Mouse (Mus musculus) Muller cell, postnatal 12 days (primary cell): ENCODE data around the gene Btaf1.

Experiments used
- DNase-seq: peaks from one replicate; pipeline ENCODE4 v3.0.0-alpha.2; 2015; ENCODE audit errors: inconsistent ontology term

Gene Btaf1

DNA sequence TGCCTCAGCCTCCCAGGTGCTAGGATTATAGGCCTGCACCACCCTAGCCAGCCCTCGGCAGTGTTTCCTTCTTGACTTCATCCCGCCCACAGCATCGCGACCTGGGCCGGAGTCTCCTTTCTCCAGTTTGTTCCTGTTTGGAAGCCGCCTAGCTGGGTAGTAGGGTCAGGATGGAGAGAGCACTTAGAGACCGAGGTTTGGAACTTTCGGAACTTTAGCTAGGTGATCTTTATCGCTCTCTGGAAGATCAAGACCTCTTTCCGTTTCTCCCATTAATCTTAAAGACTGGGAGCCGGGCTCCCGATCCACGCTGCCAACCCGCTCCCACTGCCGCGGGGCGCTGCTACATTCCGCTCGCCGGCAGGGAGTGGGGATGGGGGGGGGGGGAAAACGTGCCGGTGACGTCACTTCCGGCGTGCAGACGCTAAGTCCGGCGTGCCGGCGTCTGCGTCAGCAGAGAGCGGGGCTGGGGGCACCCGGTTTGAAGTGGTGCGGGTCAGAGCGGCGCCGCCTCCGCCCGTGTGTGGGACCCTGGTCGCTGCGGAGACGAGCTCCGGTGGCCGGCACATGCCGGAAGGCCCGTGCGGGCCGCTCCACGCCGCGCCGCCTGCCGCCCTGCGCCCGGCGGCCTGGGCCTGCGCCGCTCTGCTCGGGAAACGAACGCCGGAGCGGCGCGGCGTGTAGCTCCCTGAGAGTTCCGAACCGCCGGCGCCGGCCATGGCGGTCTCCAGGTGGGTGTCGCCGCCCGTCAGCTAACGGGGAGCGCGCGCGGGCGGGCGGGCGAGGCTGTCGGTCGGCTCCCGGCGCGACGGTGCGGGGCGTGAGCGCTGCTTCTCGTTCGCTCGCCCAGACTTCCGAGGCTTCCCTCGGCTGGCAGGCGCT lies at the start of gene Btaf1:
Gene Btaf1, plus strand, starts transcription at position 409 of the 882 bp plus-strand sequence.
- DNase-seq, result peak; percentile 95

DNA sequence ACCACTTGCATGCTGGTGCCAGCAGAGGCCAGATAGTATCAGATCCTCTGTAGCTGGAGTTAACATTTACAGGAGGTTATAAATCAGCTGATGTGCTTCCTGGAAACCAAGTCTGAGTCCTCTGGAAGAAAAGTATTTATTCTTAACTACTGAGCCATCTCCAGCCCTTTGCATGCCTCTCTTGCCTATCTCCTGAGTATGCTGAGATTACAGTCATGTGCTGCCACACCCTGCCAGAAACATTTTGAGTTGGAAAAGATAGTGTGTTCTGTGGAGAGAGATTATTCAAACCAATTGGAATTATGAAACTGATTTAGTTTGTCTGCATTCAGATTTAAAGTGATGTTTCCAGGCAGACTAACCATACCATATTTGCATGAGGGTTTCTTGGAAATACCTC lies 48.5 kb upstream of the Btaf1 start:
- DNase-seq, result no peak

DNA sequence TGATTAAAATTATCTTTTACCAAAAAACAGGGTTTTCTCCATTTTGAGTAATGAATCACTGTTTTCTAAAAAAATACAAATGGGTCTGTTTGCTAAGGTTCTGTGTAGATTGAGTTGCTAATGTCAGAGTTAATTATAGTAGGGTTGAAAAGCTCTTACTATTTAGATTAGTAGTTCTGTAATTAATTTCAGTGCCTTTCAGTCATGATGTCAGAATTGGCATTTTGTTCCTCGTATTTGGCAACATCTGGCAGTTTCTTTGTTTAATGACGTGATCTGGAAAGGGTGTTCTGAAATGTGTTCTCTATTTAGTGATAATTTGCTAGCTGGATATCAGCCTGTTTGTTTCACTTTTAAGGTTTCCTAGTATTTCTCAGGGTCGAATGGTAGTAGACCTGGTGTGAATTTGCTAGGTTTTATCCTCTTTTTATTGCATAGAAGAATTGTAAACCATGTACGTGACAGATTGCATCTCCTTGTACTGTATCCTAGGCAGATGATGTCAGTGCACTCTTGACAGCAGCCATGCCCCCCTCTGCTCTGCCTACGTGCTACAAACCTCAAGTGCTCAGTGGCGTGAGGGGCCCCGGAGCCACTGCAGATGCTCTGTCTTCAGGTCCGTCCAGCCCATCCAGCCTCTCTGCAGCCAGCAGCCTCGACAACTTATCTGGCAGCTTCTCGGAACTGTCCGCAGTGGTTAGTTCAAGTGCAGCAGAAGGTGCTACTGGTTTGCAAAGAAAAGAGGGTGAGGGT lies 47.0 kb upstream of the Btaf1 start:
- no peak for DNase-seq

DNA sequence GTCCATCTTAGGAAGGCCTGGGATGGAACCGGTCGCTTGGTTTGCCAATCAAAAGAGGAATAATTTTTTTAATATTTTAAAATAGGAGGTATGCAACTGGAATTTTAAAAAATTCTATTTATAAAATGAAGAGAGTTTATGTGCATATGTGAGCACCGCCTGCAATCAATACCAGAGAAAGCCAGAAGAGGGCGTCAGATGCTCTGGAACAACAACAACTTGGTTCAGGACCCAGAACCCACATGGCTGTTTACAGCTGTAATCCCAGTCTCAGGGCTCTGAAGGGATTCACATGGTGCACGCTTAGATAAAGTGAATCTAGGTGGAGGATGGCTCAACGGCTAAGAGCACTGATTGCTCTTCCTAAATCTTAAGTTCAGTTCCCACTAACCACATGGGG lies 42.8 kb upstream of the Btaf1 start:
- DNase-seq, result no peak

DNA sequence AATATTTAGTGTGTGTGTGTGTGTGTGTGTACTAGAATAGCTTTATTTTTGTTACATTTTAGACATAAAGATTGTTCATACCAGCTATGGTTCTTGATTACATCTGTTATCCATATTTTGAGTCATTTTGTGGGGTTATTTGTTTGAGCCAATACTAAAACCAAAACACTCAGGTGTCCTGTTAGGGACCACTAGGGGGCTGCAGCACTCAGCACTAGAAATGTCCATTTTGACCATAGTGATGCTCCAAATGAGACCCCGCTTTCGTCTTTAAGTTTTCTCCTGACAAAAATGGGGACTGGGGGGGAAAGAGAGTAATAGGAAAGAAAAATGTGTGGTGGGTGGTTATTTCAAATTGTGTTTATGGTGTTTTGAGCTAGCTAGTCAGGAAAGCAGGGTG lies 39.6 kb upstream of the Btaf1 start:
- DNase-seq, result no peak

DNA sequence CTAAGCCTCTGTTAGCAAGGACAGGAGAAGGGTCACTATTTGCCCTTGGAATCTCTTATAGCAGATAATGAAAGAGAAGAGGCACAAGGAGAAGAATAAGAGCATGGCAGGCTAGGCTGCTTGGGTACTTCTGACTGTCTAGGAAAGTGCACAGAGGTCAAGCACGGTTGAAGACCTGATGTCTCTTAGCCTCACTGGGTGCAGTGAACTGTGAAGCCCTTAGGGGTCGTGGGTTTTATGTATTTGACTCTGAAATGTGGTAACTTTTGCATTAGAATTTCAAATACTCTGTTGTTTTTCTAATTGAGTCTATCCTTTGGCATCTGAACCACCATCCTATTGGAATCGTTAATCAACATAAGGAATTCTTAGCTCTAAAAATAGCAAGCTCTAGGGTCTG lies 38.2 kb upstream of the Btaf1 start:
- DNase-seq, result no peak

DNA sequence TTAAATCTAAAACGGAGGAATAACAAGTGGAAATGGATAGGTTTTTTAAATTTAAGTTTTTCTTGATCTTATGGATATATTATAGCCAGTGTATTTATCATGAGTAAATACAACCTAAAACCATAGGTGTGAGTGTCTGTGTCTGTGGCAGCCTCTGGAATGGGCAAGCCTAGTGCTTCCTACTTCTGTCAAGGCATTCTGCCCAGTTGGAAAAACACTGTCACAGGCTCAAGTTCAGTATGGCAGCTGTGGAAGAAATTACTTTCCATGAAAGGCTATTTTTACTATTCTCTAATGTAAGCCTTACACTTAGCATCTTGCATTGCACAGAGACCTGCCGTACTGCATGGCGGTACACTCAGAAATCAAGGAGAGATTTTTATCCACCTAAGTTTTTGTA lies 34.1 kb upstream of the Btaf1 start:
- DNase-seq, result no peak

DNA sequence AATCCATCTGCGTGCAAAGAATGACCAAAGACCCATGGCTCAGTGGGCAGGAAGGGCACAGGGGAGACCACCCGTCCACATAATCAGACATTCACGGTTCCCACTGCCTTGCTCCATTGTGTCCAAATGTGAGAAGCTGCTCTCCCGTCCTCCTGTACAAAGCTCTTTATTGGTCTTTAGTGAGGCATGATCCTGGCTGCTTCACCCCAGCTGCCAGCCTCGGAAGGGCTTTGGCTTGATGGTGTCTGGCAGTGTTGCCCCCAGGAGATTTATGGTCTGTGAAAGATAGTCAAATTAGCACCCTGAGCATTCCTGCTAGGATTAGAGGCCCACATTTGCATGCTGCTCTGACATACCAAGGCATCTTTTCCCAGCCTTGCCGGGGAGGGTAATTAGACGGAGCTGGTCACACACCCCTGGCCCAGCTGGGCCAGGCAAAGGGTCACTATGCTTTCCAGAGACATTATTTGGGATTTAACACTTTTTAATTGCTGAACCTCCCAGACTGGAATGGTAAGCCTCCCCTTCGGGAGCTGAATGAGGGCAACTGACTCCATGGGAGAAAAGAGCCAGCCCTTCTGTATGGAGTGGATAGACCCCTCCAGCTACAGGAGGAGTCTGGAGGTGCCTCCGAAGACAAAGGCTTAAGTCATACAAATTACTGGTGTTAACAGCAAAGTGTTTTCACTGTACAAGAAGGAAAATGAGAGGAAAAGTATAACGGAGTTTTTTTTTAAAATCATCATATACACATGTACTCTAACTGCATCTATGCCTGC lies 28.9 kb upstream of the Btaf1 start:
- DNase-seq, result peak; percentile 36

DNA sequence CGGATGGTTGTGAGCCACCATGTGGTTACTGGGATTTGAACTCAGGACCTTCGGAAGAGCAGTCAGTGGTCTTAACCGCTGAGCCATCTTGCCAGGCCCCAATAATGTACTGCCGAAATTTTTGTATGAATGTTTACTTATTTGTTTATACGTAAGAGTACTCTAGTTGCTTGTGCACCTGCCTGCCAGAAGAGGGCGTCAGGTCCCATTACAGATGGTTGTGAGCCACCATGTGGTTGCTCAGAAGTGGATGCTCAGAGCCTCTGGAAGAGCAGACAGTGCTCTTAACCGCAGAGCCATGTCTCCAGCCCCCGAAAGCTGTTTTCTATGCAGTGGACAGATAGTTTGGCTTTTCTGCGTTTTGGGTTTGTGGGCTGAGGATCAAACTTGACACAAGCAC lies 28.1 kb upstream of the Btaf1 start:
- no peak for DNase-seq

DNA sequence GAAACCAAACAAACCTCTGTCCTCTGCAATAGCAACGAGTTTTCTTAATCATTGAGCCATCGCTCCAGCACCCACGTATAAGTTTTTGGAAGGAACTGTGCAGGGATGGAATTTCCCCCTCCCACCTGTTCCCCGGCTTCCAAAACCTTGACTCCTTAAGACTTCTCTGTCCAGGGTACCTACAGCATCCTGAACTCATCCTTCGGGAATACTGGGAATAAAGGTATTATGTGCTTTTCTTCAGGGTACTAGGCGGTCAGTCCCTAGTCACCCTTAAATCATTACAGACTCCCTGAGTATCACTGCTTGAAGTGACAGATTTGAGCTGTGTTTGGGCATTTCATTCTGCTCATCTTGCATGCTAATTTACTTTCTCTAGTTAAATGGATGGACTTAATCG lies 22.5 kb upstream of the Btaf1 start:
- no peak for DNase-seq

DNA sequence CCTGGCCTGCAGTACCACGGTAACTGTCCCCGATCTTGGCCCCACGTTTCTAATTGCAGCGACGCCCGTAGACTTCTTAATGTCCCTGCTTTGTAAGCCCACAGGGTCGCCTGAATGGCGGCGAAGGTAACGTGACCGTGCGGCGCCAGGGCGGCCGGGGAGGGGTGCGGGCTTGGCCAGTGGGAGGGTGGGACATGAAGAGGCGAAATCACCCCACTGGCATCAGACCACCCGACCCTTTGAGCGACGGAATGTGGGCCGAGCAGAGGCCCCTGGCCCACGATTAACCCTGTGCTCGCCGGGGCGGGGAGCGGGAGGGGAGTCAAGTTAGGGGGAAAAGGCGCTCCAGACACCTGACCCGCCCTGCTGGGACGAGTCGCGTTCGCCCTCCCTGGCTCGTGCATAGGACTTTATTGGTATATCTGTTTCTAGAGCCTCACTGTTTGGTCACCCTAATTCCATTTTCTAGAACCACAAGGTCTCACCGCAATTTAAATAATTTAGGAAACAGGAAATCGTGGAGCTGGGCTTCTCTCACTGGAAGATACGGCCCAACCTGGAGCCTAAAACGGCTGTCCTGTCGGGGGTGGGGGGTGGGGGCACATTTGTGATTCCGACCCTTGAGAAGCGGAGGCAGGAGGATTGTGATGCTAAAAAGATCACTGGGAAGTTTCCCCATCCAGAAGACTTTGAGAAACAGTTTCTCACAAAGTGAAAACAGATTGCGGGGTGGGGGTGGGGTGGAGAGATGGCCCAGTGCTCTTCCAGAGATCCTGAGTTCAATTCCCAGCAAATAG lies 21.5 kb upstream of the Btaf1 start:
- peak; percentile 58 for DNase-seq

DNA sequence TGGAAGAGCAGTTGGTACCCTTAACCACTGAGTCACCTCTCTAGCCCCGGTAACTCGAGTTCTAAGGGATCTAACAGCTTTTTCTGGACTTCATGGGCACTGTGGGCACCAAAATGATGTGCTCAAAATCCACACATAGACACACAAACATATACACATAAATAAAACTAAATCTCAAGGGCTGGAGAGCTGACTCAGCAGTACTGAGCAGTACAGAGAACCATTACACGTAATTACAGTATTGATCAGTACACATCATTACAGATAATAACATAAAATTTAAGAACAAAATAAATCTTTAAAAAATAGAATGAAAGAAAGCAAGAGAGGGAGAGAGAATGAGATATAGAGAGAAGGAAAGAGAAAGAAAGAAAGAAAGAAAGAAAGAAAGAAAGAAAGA lies 16.7 kb upstream of the Btaf1 start:
- no peak for DNase-seq

DNA sequence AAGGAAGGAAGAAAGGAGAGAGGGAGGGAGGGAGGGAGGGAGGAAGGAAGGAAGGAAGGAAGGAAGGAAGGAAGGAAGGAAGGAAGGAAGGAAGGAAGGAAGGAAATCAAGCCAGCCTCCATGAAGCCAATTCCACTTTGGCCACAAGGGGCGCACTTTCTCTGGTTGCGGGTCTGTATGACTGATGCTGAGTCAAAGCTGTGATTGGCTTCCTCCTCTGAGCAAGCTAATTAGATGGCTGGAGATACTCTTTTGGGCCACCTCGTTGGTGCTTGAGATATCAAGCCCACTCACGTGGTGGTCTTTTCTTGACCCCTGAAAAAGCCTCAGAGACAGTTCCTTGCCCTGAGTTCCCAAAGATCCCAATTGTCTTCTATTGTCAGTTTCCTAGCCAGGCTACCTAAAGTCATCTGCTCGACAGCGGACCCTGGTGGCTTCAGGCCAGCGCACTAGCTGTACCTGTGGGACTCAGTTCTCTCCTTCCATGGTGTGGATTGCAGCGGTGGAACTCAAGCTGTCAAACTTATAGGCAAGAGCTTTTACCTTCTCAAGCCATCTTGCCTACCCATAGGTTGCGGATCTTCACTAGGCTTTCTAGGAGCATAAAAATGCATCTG lies 16.1 kb upstream of the Btaf1 start:
- peak; percentile 27 for DNase-seq

DNA sequence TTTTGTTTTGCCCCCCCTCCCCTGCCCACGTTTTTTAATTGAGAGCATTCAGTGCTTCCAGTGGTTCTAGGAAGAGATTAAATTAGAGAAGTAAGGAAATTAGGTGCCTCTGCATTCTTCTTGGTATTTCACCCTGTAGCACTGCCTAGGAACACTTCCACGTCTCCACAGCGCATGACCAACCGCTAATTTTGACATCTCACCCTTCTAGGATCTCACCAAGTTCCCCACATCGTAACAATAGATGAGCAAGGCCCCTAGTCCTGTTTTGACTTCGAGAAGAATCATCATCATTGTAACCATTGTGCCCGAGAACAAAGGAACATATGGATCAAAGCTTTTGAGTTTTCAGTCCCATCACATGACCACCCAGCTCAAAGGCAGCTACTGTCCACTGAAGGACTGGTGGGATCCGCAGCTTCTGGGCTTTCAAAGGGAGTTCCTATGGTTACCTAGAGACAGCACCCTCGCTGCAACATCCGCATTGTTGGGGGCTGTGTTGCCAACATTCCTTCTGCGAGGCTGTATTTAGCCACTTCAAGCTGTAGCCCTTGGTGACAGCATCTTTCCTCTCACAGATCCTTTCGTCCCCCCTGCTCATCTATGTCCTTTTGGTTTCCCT lies 15.3 kb upstream of the Btaf1 start:
- peak; percentile 60 for DNase-seq

DNA sequence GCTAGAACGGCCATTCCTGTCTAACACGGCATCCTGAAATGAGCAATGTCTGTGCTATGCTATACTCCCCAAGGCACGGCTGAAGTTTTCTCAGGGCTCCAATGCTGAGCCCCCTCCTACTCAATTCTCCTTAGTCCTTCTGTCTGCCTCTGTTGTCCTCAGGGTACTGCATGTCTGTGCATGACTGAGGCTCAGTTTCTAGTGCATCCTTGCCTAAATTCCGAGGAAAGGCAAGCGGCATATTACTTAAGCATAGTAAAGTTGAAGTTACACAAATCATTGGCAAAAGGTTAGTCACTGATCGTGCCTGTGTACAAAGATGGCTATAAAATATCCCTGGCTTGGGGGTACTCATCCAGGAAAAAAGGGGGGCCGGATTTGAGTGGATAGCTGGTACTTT lies 12.8 kb upstream of the Btaf1 start:
- no peak for DNase-seq

DNA sequence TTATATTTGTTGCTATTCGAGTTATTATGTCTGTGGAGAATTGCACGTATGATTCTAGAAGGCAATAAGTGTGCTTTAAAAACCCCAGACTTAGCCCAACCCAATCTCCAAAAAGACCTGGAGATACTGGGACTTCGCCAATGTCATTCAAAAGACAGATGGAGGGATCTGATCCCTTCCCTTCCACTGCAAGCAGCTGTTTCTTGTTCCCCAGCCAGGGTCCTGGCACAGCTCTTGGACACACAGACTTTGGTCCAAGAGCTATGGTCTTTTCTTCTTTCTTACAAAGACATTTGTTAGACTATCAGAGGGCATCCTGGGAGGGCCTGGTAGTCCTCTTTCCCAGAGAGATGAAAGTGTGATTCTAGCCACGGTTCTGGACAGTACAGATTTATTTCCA lies 9.7 kb upstream of the Btaf1 start:
- DNase-seq, result no peak

DNA sequence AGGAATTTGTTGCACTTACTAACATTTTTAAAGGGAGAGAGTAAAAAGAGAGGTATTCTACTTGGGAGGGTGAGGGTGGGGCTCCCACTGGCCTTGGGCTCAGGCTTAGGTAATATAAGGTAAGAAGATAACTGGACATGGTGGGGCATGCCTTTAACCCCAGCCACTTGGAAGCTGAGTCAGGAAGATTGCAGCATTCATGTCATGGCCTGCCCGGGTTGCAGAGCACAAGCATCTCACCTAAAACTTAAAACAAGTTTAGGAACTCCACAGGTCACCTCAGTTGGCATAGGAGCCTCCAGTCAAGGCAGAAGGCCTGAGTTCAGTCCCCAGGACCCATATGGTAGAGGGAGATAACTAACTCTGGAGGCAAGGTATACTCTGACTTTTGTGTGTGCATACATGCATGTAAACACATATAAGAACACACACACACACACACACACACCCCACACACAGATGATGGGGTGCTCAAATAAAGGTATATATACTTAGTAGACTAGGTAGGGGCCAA lies 8.9 kb upstream of the Btaf1 start:
- DNase-seq, result no peak

DNA sequence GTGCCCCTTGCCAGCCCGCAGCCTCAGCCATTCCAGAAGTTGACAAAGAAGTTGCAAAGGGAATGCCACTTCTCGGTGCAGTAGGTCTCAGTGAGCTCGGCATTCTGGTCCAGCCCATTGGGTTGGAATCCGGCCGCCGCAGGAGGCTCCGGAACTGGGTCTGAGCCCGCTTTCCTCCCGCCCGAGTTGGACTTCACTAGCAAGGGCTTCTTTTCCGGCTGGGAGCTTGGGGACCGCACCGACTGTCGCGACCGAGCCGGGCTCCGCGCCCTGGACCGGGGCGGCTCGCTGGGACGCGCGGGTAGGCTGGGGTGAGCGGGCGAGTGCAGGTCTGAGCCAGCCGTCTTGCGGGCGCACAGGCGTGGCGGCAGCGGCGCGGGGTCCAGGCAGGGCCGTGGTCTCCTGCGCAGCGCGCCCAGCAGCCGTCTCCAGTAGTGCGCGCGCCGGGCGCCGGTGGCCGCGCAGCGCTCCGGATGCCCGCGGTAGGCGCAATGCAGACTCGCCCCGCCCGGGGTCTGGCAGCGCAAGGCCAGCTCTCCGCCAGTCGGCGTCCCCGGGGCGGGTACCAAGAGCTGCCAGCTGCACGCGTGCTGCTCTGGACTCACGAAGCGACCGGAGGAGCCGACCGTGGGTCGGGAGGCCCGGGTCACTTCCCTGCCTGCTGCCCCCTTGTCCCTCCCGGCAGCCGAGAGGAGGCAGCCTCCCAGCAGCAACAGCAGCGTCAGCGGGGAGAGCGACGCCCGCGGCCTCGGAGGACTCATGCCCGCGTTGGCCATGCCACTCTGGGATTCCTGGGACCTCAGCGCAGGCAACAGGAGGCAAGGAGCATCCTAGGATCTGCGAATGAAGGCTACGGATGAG lies 7.2 kb upstream of the Btaf1 start:
- peak; percentile 92 for DNase-seq

DNA sequence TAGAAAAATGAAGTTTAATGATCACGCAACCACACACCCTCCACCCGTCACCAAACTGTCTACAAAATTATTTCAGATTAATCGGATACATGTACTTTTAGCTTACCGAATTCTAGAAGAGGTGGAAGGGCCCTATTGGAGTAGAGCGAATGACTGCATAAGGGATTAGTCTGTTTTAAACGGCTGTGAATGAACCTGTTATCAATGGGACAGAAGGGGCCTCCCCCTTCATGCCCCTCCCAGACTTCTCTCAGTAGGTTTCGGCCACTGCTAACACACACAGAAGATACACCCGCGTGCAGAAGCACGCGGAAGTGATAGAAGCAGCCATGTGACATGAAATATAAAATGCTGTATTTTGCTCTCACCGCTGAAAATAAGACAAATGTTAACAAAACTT lies 6.4 kb upstream of the Btaf1 start, which contains the start of gene Fgfbp3:
Gene Fgfbp3, minus strand, starts transcription at position 150 of the 400 bp plus-strand sequence.
- DNase-seq, result peak; percentile 69
